Mouse (Mus musculus) CH12.LX (cell line): ENCODE data around the gene Grhl1. TPM values are rescaled to one million over a fixed set of nuclear protein-coding genes. Genes with fewer than 3 reads are reported as not detected.

Experiments used
- DNase-seq: peaks from one replicate; pipeline ENCODE4 v3.0.0-alpha.2; 2013; ENCODE audit errors: extremely low read depth
- H3K27ac ChIP-seq: 2 replicates; pipeline ENCODE4 v1.5.1; 2012; ENCODE audit warnings: low read depth, mild to moderate bottlenecking, control low read depth, moderate library complexity; ENCODE audit not compliant: insufficient read depth
- H3K27me3 ChIP-seq: replicated peaks from 2 replicates; pipeline ENCODE3; 2012; ENCODE audit warnings: inconsistent platforms
- H3K36me3 ChIP-seq, 2 experiments: replicated peaks in 1 of 2; 2 replicates each; pipeline versions ENCODE3 to v1.6.1; 2012; ENCODE audit warnings: inconsistent platforms in 1 of 2, low read length in 1 of 2, mild to moderate bottlenecking in 1 of 2, mixed read lengths in 1 of 2, moderate library complexity in 1 of 2; ENCODE audit not compliant: control insufficient read depth in 1 of 2, insufficient read depth in 1 of 2
- H3K4me1 ChIP-seq, 2 experiments: 2 replicates each; pipeline ENCODE4 v1.6.1; 2012; ENCODE audit warnings: inconsistent platforms in 1 of 2, moderate library complexity in 1 of 2; ENCODE audit not compliant: insufficient read depth in 2 of 2, control insufficient read depth in 1 of 2
- H3K4me2 ChIP-seq: 2 replicates; pipeline ENCODE4 v1.6.1; 2012; ENCODE audit warnings: low read depth, mild to moderate bottlenecking, control low read depth; ENCODE audit not compliant: poor library complexity, insufficient read depth, severe bottlenecking
- H3K4me3 ChIP-seq, 3 experiments: fragments of 150-350 bp in 1 of 3; sonication (generic) in 1 of 3; replicated peaks in 1 of 3; 2 replicates each; pipeline versions ENCODE3 to v1.5.1; 2011 to 2012; ENCODE audit warnings: low read depth in 2 of 3, low read length in 2 of 3, mild to moderate bottlenecking in 2 of 3, moderate library complexity in 2 of 3, control low read depth in 1 of 3, improper control_type of control experiment in 1 of 3, inconsistent platforms in 1 of 3, mixed read lengths in 1 of 3; ENCODE audit not compliant: poor library complexity in 1 of 3
- H3K79me2 ChIP-seq: replicated peaks from 2 replicates; pipeline ENCODE4 v1.6.1; 2012; ENCODE audit warnings: mild to moderate bottlenecking, moderate library complexity; ENCODE audit not compliant: control insufficient read depth, poor library complexity, insufficient read depth, severe bottlenecking; ENCODE audit errors: extremely low read depth
- H3K9ac ChIP-seq: 2 replicates; pipeline ENCODE4 v1.6.1; 2012; ENCODE audit warnings: low read depth, mild to moderate bottlenecking, control low read depth, moderate library complexity; ENCODE audit not compliant: insufficient read depth
- H3K9me3 ChIP-seq: replicated peaks from 2 replicates; pipeline ENCODE3; 2012; ENCODE audit warnings: low read length, inconsistent platforms, mixed read lengths
- BHLHE40 ChIP-seq: IDR thresholded peaks from 2 replicates; pipeline ENCODE4 v1.6.1; 2011; ENCODE audit warnings: mild to moderate bottlenecking, low read depth, low read length, improper control_type of control experiment
- CTCF ChIP-seq, 2 experiments: IDR thresholded peaks in 1 of 2; conservative IDR thresholded peaks in 1 of 2; 2 replicates each; pipeline ENCODE4 v1.5.1; 2011 to 2012; ENCODE audit warnings: low read depth in 2 of 2, low read length in 2 of 2, improper control_type of control experiment in 1 of 2, inconsistent platforms in 1 of 2, mild to moderate bottlenecking in 1 of 2, moderate library complexity in 1 of 2
- E2F4 ChIP-seq: IDR thresholded peaks from 2 replicates; pipeline ENCODE4 v1.6.1; 2011; ENCODE audit warnings: low read depth, low read length, improper control_type of control experiment; ENCODE audit not compliant: insufficient replicate concordance
- GABPA ChIP-seq: IDR thresholded peaks from 2 replicates; pipeline ENCODE4 v1.6.1; 2012; ENCODE audit warnings: low read depth, low read length, improper control_type of control experiment, inconsistent platforms; ENCODE audit not compliant: insufficient replicate concordance
- HCFC1 ChIP-seq: IDR thresholded peaks from 2 replicates; pipeline ENCODE4 v1.6.1; 2012; ENCODE audit warnings: low read depth, mild to moderate bottlenecking, inconsistent platforms, low read length, improper control_type of control experiment
- IRF4 ChIP-seq: IDR thresholded peaks from 2 replicates; pipeline ENCODE4 v1.6.1; 2014; ENCODE audit warnings: low read depth, mild to moderate bottlenecking, inconsistent platforms, low read length, improper control_type of control experiment
- JUND ChIP-seq: conservative IDR thresholded peaks from 2 replicates; pipeline ENCODE4 v1.6.1; 2011; ENCODE audit warnings: low read depth, low read length, improper control_type of control experiment
- KAT2A ChIP-seq: IDR thresholded peaks from 2 replicates; pipeline ENCODE4 v1.6.1; 2012; ENCODE audit warnings: low read length, improper control_type of control experiment, inconsistent platforms; ENCODE audit not compliant: insufficient replicate concordance
- MAX ChIP-seq: IDR thresholded peaks from 2 replicates; pipeline ENCODE4 v1.6.1; 2011; ENCODE audit warnings: low read length, improper control_type of control experiment
- MAZ ChIP-seq: IDR thresholded peaks from 2 replicates; pipeline ENCODE4 v1.6.1; 2012; ENCODE audit warnings: low read depth, mild to moderate bottlenecking, inconsistent platforms, low read length, improper control_type of control experiment, moderate library complexity
- MEF2A ChIP-seq: IDR thresholded peaks from 2 replicates; pipeline ENCODE4 v1.6.1; 2014; ENCODE audit warnings: low read depth, mild to moderate bottlenecking, inconsistent platforms, low read length, improper control_type of control experiment, borderline replicate concordance
- MXI1 ChIP-seq: IDR thresholded peaks from 2 replicates; pipeline ENCODE4 v1.6.1; 2011; ENCODE audit warnings: mild to moderate bottlenecking, low read depth, low read length, improper control_type of control experiment
- PAX5 ChIP-seq: IDR thresholded peaks from 2 replicates; pipeline ENCODE4 v1.6.1; 2012; ENCODE audit warnings: low read length, inconsistent platforms, mixed read lengths
- POLR2A ChIP-seq: IDR thresholded peaks from 2 replicates; pipeline ENCODE4 v1.6.1; 2011; ENCODE audit warnings: low read depth, mild to moderate bottlenecking, improper control_type of control experiment, low read length
- RCOR1 ChIP-seq: conservative IDR thresholded peaks from 2 replicates; pipeline ENCODE4 v1.6.1; 2012; ENCODE audit warnings: low read depth, mild to moderate bottlenecking, inconsistent platforms, low read length, improper control_type of control experiment
- SMC3 ChIP-seq: IDR thresholded peaks from 2 replicates; pipeline ENCODE4 v1.6.1; 2011; ENCODE audit warnings: low read depth, low read length, improper control_type of control experiment
- TCF12 ChIP-seq: IDR thresholded peaks from 2 replicates; pipeline ENCODE4 v1.6.1; 2014; ENCODE audit warnings: low read depth, mild to moderate bottlenecking, inconsistent platforms, low read length, improper control_type of control experiment
- ZKSCAN1 ChIP-seq: IDR thresholded peaks from 2 replicates; pipeline ENCODE4 v1.6.1; 2012; ENCODE audit warnings: low read depth, inconsistent platforms, low read length, improper control_type of control experiment, borderline replicate concordance
- dilution Hi-C: fragments of 300-500 bp; cut with MboI; formaldehyde crosslinking; loops from 2 replicates; pipeline ENCODE4 v1.14.3; 2020; ENCODE audit warnings: low sequenced_read_pairs; ENCODE audit not compliant: extremely low pct_unique_long_range_greater_than_20kb, extremely low pct_ligation_motif_present
- in situ Hi-C: fragments of 300-500 bp; cut with MboI; formaldehyde crosslinking; loops from 3 replicates; pipeline ENCODE4 v1.14.3; 2019; ENCODE audit warnings: low sequenced_read_pairs, low pct_ligation_motif_present, low pct_unique_long_range_greater_than_20kb, mixed read lengths
- polyA plus RNA-seq: library from polyadenylated mRNA; unstranded; fragments of >175 nt; gene quantifications from 2 replicates; pipeline ENCODE4 v1.2.1, GENCODE M21; 2012; ENCODE audit warnings: low read depth; ENCODE audit not compliant: insufficient read length
- total RNA-seq, 2 experiments: library from RNA; depleted of rRNA; stranded (reverse); fragments of 300-350 nt in 1 of 2; fragments of >200 nt in 1 of 2; gene quantifications; 2 replicates each; pipeline ENCODE4 v1.2.3; 2012 to 2014

Gene Grhl1
- total and polyA plus RNA-seq, 3 experiments: 0.54 to 1.3 (median 0.66) TPM

GRCm38 (mm10) chr12:24597376-24597775, 25.3 kb downstream of the Grhl1 start:
- Histone ChIP-seq H3K79me2 (no peaks in the 10 kb centered on the region), H3K27ac (no peak overlapping the region), H3K9me3 (no peaks in the 10 kb centered on the region), H3K4me3 (no peak overlapping the region), H3K4me2 (no peak overlapping the region), H3K36me3 (peaks cover 10 to 16% of the 10 kb centered on the region in 2 experiments), H3K4me1 (peaks cover 3 to 11% of the 10 kb centered on the region in 2 experiments), H3K27me3 (no peaks in the 10 kb centered on the region), H3K9ac (no peak overlapping the region)
- no peak for TF ChIP-seq IRF4
- no peak for TF ChIP-seq TCF12
- no peak for TF ChIP-seq HCFC1
- no peak for TF ChIP-seq MEF2A
- no peak for TF ChIP-seq GABPA
- TF ChIP-seq CTCF (conservative IDR thresholded peaks at IDR 0.05 in 1 of 2, IDR thresholded peaks at IDR 0.05 in 1 of 2; ENCODE audit: low read depth in 2 of 2, low read length in 2 of 2): no peak
- no peak for TF ChIP-seq PAX5
- TF ChIP-seq KAT2A: no peak
- no peak for TF ChIP-seq MXI1
- TF ChIP-seq SMC3: no peak
- TF ChIP-seq RCOR1: no peak
- TF ChIP-seq JUND: no peak
- no peak for TF ChIP-seq E2F4
- in situ Hi-C loops (no loop called here), dilution Hi-C loops (no loop called here)
- no peak for DNase-seq

GRCm38 (mm10) chr12:24599366-24599895, 27.3 kb downstream of the Grhl1 start:
- no peak for TF ChIP-seq BHLHE40
- TF ChIP-seq KAT2A: no peak
- TF ChIP-seq MAX: no peak
- TF ChIP-seq MAZ: no peak
- no peak for TF ChIP-seq ZKSCAN1
- TF ChIP-seq POLR2A: no peak
- TF ChIP-seq RCOR1: no peak
- no peak overlapping the region for H3K9ac ChIP-seq
- H3K9me3 ChIP-seq: no peaks in the 10 kb centered on the region
- H3K27me3 ChIP-seq: no peaks in the 10 kb centered on the region
- peaks cover 0 to 4% of the 10 kb centered on the region in 2 experiments; a peak in 1 of 4 replicates for H3K4me1 ChIP-seq
- dilution Hi-C loops: no loop called here
- no peak overlapping the region for H3K27ac ChIP-seq
- H3K4me2 ChIP-seq: no peak overlapping the region
- DNase-seq: no peak
- in situ Hi-C loops: no loop called here
- no peaks in the 10 kb centered on the region for H3K79me2 ChIP-seq
- H3K36me3 ChIP-seq: peaks cover 12 to 25% of the 10 kb centered on the region in 2 experiments
- H3K4me3 ChIP-seq: no peak overlapping the region
